Mouse (Mus musculus): ENCODE measurements around the gene B4galt3. TPM values are rescaled to one million over a fixed set of nuclear protein-coding genes. Genes with fewer than 3 reads are reported as not detected.

The B4galt3 gene
- polyA plus RNA-seq, 1 experiment from 2014 or later: 62.4 TPM

DNA sequence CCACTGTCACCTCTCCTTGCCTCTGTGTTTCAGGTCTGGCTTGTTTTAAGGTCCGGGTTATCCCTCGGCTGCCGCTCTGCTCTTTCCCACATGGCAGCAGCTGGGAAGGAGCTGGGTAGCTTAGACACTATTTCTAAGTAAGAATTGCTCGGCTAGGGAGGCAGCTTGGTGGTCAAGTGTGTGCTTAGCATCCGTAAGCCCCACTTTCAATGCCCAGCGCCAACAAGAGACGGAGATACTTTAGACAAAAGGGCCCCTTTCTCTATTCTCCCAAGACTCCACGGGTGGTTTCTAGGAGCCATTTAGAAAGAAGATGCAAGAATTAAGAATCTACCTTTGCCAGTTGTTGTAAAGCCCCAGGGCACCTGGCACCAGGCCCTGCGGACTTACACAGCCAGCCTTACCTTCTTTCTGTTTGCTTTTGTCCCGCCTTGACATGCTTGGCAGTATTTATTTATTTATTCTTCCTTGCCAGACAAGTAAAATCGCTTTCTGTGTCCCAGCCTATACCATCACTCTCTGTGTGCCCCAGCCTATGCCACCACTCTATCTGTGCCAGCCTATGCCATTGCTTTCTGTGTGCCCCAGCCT, 5.1 kb downstream of the B4galt3 start:
- Histone ChIP-seq H3K27me3 (ENCODE audit: insufficient read depth, poor library complexity, severe bottlenecking) (no peaks in the 10 kb centered on the region), H3K27ac (no peak overlapping the region), H3K36me3 (peaks cover 74% of the 10 kb centered on the region), H3K4me3 (no peak overlapping the region), H3K9me3 (no peaks in the 10 kb centered on the region), H3K4me1 (peaks cover 22% of the 10 kb centered on the region)
- WGBS: 89% methylated on average over 11 of the region's 11 CpGs
- no peak for DNase-seq (ENCODE audit: low spot score)

DNA sequence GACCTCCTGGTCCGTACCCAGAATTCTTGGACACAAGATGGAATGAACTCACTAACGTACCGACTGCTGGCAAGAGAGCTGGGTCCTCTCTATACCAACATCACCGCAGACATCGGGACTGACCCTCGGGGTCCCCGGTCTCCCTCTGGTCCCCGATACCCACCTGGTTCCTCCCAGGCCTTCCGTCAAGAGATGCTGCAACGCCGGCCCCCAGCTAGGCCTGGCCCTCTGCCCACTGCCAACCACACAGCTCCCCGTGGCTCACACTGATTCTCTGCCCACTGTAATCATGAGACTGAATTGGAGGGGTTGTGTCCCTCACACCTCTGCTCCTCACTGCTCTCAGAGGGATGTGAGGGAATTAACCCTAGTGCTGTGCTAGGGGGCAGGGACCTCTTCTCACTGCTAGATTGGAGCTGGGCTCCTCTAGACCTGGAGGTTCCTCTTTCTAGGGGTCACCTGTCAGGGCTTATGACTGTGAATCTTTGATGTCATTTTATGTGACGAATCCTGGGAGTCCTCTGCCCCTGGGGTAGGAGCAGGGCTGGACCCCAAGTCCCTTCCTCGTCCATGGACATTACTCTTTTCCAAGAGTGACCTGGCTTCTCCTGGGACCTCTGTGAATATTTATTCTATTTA, 6.1 kb downstream of the B4galt3 start:
- 91% methylated on average over 14 of the region's 14 CpGs for WGBS
- peaks cover 17% of the 10 kb centered on the region for H3K4me1 ChIP-seq
- no peak overlapping the region for H3K27ac ChIP-seq

DNA sequence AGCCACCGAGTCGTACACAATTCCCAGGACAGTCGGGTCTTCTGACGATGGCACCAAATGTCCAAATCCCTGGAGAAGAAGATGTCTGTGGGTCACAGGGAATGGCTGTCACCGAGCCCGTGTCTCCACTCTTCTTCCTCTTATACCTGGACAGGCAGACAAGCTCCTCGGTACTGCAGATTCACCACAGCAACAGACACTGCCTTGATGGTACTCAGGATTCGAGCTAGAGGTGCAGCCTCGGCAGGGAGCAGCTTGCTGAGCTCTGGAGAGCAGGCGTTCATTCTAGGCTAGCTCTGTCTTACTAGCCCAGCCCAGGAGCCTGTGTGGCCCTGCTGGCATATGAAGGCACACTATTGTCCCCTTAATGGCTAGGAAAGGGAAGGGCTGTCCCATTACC, 7.6 kb downstream of the B4galt3 start:
- Histone ChIP-seq H3K27ac (no peak overlapping the region), H3K4me1 (peaks cover 24% of the 10 kb centered on the region), H3K27me3 (ENCODE audit: insufficient read depth, poor library complexity, severe bottlenecking) (no peaks in the 10 kb centered on the region), H3K4me3 (no peak overlapping the region), H3K9me3 (no peaks in the 10 kb centered on the region), H3K36me3 (peaks cover 71% of the 10 kb centered on the region)
- DNase-seq (ENCODE audit: low spot score): peak; percentile 70
- 84% methylated on average over 10 of the region's 10 CpGs for WGBS

More for the DNA sequence above, 6.1 kb downstream of the B4galt3 start:
- Histone ChIP-seq H3K36me3 (peaks cover 74% of the 10 kb centered on the region), H3K9me3 (no peaks in the 10 kb centered on the region), H3K27me3 (ENCODE audit: insufficient read depth, poor library complexity, severe bottlenecking) (no peaks in the 10 kb centered on the region), H3K4me3 (no peak overlapping the region)
- DNase-seq (ENCODE audit: low spot score): no peak

DNA sequence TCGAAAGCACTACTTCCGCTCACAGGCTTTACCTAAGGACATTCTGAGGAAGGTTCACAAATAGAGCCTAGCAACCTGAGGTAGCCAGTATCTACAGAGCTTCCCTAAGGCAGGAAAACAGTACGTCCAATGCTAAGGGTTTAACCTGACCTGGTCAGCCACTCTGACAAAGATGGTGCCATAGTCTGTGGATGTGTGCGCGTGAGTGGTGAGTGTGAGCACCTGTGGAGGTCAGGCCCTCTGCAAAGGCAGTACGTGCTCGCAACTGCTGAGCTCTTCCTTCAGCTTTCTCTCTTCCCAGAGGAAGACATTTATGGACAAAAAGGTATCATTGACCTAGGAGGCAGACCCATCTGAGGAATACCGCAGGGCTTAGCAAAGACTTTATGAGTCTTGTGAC, 8.3 kb downstream of the B4galt3 start:
- H3K27me3 ChIP-seq (ENCODE audit: insufficient read depth, poor library complexity, severe bottlenecking): no peaks in the 10 kb centered on the region
- H3K9me3 ChIP-seq: no peaks in the 10 kb centered on the region
- H3K27ac ChIP-seq: no peak overlapping the region
- DNase-seq (ENCODE audit: low spot score): peak; percentile 63
- H3K4me3 ChIP-seq: no peak overlapping the region
- H3K4me1 ChIP-seq: peaks cover 24% of the 10 kb centered on the region
- H3K36me3 ChIP-seq: peaks cover 71% of the 10 kb centered on the region
- WGBS: 95% methylated on average over 8 of the region's 8 CpGs

DNA sequence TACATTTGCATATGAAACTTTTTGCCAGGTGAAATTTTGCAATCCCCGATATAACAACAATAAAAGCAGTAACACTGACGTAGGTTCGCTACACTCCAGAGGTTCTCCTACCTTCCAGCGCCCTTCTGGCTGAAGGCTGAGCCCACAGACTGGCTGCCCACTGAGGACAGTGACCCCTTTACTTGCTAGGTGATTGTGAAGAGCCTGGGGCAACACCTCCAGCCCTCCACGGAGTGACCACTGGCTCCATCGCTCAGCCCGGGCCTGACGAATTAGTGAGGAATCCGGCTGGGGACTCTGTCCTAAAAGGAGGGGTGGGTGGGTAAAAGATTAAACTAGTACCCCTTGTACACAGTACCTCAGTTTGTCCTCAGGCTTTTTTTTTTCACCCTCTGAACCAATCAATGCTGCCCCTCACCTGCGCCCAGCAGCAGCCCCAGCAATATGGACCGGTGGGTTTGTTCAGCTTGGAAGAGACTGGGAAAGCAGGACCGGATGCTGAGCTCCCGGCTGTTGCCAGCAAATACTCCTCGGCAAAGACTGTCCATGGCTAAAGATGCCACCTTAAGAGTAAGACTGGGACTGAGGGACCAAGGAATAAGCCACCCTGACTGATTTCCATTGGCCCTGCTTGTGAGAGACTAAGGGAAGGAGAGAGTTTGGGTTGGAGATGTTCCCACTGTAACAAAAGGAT, 9.0 kb downstream of the B4galt3 start:
- H3K36me3 ChIP-seq: peaks cover 70% of the 10 kb centered on the region
- H3K4me3 ChIP-seq: peak overlapping the region; percentile 77
- peak overlapping the region; percentile 83; the same call in 1 of the 2 replicates for H3K27ac ChIP-seq
- peaks cover 24% of the 10 kb centered on the region for H3K4me1 ChIP-seq
- no peaks in the 10 kb centered on the region for H3K27me3 ChIP-seq (ENCODE audit: insufficient read depth, poor library complexity, severe bottlenecking)
- DNase-seq (ENCODE audit: low spot score): peak; percentile 72
- no peaks in the 10 kb centered on the region for H3K9me3 ChIP-seq
- WGBS: 86% methylated on average over 14 of the region's 14 CpGs

DNA sequence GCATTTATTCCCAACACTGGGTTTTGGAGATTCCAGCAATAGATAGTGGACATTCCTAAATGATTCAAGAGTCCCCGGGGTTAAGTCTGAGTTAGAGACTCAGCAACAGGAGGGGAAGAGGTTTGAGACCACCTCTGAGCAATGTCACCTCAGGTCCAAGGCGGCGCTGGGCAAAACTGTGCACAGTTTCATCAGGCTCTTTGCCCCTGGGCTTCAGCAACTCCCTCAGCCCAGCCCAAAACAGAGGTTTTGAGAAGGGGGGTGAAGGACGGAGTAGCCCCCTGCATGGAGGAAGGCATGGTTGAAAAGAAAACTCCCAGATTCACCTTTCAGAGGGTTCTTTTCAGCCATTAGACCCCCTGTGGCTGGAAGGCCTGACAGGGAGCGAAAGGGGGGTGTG, 9.6 kb downstream of the B4galt3 start:
- peaks cover 24% of the 10 kb centered on the region for H3K4me1 ChIP-seq
- DNase-seq (ENCODE audit: low spot score): peak; percentile 71
- peak overlapping the region; percentile 77 for H3K4me3 ChIP-seq
- no peaks in the 10 kb centered on the region for H3K9me3 ChIP-seq
- 55% methylated on average over 5 of the region's 5 CpGs for WGBS
- H3K27ac ChIP-seq: peak overlapping the region; percentile 83
- peaks cover 68% of the 10 kb centered on the region for H3K36me3 ChIP-seq
- H3K27me3 ChIP-seq (ENCODE audit: insufficient read depth, poor library complexity, severe bottlenecking): no peaks in the 10 kb centered on the region

DNA sequence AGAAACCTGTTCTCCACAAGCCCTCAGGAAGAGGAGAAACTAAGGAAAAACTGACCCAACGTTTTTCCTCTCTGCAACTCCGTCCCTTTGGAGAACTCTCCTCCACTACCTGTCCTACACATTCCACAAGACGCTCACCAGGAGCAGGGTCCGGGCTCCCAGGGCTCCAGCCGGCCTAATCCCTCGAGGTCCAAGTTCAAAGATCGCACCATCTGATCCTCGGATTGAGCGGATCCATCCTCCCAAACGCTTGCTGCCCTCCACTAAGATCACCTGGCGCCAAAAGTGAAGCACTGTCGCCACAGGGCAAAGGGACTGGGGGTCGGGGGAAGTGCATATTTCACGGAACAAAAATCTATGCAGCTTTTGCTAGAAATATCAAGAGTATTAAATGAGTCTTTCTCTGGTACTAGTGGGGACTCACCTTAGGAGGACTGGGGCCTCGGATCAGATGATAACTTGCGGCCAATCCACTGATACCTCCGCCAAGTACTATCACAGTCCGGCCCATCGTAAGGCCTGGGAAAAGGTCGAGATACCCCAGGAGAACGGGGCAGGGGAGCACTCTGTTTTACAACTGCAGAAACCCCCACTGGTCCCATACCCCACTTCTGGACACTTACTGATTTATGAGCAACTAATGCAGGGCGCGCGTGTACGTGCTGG, 10.3 kb downstream of the B4galt3 start:
- peak; percentile 76 for DNase-seq (ENCODE audit: low spot score)
- Histone ChIP-seq H3K9me3 (no peaks in the 10 kb centered on the region), H3K27me3 (ENCODE audit: insufficient read depth, poor library complexity, severe bottlenecking) (no peaks in the 10 kb centered on the region), H3K4me3 (peak overlapping the region; percentile 77), H3K27ac (peak overlapping the region; percentile 83), H3K4me1 (peaks cover 24% of the 10 kb centered on the region), H3K36me3 (peaks cover 68% of the 10 kb centered on the region)
- 1% methylated on average over 25 of the region's 25 CpGs for WGBS

- under 1% methylated on average over 26 of the region's 26 CpGs for WGBS
- H3K36me3 ChIP-seq: peaks cover 68% of the 10 kb centered on the region
- H3K27me3 ChIP-seq (ENCODE audit: insufficient read depth, poor library complexity, severe bottlenecking): no peaks in the 10 kb centered on the region
- H3K27ac ChIP-seq: peak within 1 kb of the TSS; percentile 83
- peak within 1 kb of the TSS; percentile 77 for H3K4me3 ChIP-seq
- no peaks in the 10 kb centered on the region for H3K9me3 ChIP-seq
- DNase-seq (ENCODE audit: low spot score): peak; percentile 99
- H3K4me1 ChIP-seq: peaks cover 30% of the 10 kb centered on the region
Measured at GRCm38 (mm10) chr1:171280916-171281527, 10.9 kb downstream of the B4galt3 start, which contains the start of gene Ppox. Ppox (minus strand) TSS chr1:171281186.

DNA sequence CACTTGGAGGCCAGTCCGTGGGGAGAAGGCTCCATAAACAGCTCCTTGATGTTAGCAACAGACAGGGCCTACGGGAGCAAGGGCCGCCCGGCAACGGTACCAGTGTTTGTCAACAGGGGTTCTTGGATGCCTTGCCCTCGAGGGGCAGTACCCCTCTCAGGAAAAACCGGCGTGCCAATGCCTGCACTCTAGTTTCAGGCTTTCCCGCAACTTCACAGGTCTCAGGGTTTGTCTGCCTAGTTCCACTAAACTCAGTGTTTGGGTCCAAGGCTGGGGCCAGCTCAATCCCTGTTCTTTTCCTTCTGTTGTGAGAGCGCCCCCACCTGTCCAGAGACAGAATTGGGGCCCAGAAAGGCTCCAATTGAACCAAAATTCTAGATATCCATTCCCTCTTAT, 11.4 kb downstream of the B4galt3 start:
- H3K27ac ChIP-seq: peak overlapping the region; percentile 83
- WGBS: under 1% methylated on average over 10 of the region's 10 CpGs
- H3K4me3 ChIP-seq: peak overlapping the region; percentile 77
- H3K27me3 ChIP-seq (ENCODE audit: insufficient read depth, poor library complexity, severe bottlenecking): no peaks in the 10 kb centered on the region
- DNase-seq (ENCODE audit: low spot score): no peak
- peaks cover 68% of the 10 kb centered on the region for H3K36me3 ChIP-seq
- H3K9me3 ChIP-seq: no peaks in the 10 kb centered on the region
- peaks cover 31% of the 10 kb centered on the region for H3K4me1 ChIP-seq

GRCm38 (mm10) chr1:171282086-171282805, 12.1 kb downstream of the B4galt3 start:
- H3K36me3 ChIP-seq: peaks cover 63% of the 10 kb centered on the region
- no peaks in the 10 kb centered on the region for H3K27me3 ChIP-seq (ENCODE audit: insufficient read depth, poor library complexity, severe bottlenecking)
- H3K27ac ChIP-seq: peak overlapping the region; percentile 83; the same call in 1 of the 2 replicates
- H3K4me3 ChIP-seq: peak overlapping the region; percentile 77
- peak; percentile 72 for DNase-seq (ENCODE audit: low spot score)
- H3K9me3 ChIP-seq: no peaks in the 10 kb centered on the region
- WGBS: 72% methylated on average over 18 of the region's 18 CpGs
- peaks cover 39% of the 10 kb centered on the region for H3K4me1 ChIP-seq

DNA sequence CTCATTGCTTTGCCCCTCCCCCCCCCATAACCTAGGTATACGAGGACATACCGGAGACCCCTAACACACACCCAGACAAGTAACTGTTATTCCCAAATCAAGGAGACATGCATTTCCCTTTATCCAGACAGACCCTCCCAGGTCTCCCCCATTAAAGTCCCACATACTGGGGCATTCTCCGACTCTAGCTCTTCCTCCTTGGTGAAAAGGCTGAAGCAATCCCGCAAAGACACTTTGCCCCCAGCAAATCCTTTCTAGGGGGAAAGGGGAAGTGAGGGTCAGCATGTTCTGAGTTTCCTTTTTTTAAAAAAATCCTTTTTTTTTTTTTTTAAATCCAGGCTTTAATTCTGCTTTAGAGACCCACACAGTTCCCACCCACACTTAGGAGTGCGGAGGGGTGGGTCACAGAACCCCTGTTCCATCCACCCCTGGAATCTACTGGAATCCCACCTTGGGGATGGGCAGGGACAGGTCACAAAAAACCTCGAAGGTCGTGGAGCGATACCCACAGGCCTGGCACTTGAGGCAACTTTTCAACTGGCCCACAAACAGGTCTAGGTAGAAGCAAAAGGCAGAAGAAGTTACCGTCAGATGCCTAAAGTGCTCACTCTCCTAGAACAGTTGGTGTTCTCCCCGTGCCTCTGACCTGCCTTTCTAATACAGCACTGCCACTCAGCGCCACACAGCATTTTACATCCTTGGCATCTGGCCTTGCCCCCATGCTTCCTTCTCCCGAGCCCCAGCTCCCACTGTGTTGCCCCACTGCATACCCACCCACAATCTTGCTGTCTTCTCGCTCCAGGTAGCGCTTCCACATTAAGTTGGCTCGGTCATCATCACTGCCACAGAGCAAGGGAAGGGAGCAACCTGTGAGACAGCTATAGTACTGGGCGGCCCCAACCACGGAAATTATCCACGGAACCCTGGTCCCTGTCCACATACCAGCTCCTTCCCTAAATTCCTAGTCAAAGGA, 13.3 kb downstream of the B4galt3 start:
- H3K4me3 ChIP-seq: no peak overlapping the region
- H3K36me3 ChIP-seq: peaks cover 55% of the 10 kb centered on the region
- no peaks in the 10 kb centered on the region for H3K27me3 ChIP-seq (ENCODE audit: insufficient read depth, poor library complexity, severe bottlenecking)
- peak; percentile 74 for DNase-seq (ENCODE audit: low spot score)
- no peaks in the 10 kb centered on the region for H3K9me3 ChIP-seq
- 93% methylated on average over 18 of the region's 18 CpGs for WGBS
- H3K4me1 ChIP-seq: peaks cover 45% of the 10 kb centered on the region
- no peak overlapping the region for H3K27ac ChIP-seq

All from heart, embryonic 10.5 days (tissue).